Mouse (Mus musculus): Measurements from ENCODE around the gene Thsd4. TPM values are rescaled to one million over a fixed set of nuclear protein-coding genes. Genes with fewer than 3 reads are reported as not detected.
A peak's percentile ranks its signal among the peaks of the same experiment; 100 is the strongest.
"Not testable (repeated sequence)": the region's sequence is repeated elsewhere in the genome, so short reads cannot be mapped to it uniquely, and the experiment has no call there.

Thsd4 gene
- total RNA-seq, 2 experiments from 2014 or later = 17.0 to 17.5 TPM

DNA sequence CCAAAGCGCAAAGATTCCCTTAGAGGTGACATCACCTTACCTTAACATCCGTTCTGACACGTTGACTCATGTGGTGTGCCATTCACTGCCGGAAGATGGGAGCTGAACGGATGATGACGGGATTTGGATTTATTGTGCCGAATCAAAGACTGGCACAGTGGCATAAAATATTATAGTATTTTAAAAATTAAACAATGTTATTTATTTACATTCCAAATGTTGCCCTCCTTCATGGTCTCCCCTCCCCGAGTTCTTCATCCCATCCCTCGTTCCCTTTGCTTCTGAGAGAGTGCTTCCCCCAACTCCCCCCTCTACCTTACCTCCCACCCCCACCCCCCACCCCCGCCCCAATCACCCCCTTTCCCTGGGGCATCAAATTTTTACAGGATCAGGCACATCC is 561.3 kb downstream of the Thsd4 start, which contains the start of gene Nr2e3:
Gene Nr2e3, minus strand, starts transcription at position 101 of the 400 bp plus-strand sequence.
- intact Hi-C loops (cut with DNase I) = loop anchor here (5.0 kb wide), 1 partner anchor 277 kb away; no protein-coding TSS in a partner anchor
- DNase-seq = no peak

DNA sequence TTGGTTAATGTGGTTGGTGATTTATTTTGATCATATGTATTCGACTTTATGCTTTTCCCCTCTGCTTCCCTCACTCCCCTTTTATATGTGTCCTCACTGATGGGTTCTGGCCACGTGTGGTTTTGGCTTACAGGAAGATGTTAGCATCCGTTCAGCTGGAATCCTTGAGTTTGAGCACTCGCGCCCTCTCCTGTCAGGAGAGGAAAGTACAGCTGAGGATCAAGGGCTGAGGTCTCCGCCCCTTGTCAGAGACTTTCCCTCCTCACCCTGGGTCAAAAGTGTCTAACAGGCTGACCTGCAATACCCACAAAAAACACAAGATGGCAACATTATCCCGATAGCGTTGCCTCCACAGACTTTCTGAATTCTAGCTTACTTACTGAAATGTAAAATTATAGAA is 562.6 kb downstream of the Thsd4 start:
- peak; percentile 92 to 95 for DNase-seq
- intact Hi-C loops (cut with DNase I) = loop anchor here (1.0 kb wide), 1 partner anchor 31 kb away; no protein-coding TSS in a partner anchor

DNA sequence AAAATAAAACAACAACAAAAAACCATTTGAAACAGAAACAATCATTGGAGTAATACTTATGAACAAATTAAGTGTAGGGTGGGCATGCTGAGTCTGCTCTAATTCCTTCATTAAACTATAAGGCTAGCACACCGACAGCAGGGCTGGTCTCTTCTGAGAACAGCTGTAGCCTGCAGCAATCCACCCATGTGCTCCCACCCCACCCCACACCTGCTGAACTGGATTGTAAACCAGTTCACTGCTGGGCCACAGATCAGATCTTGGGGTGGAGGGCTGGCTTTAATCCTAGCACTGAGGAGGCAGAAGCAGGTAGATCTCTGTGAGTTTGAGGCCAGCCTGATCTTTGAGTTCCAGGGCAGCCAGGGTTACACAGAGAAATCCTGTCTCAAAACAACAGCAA is 563.7 kb downstream of the Thsd4 start:
- intact Hi-C loops (cut with DNase I); DNase-seq: not testable (repeated sequence)

DNA sequence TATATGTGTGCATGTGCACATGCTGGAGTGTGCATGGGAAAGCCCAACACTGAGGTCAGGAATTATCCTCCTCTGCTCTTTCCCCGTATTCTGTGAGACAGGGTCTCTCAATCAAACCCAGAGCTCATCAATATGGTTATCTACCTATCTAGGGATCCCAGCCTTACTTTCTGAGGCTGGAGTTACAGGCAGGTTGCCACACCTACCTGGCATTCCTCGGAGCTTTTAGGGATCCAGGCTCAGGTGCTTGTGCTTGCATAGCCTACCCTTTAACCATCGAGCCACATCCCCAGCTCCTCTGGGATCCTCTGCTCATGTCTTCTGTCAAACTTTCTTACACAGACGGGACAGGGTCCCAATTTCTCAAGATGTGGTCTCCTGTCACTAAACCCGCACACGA is 565.4 kb downstream of the Thsd4 start:
- intact Hi-C loops (cut with DNase I) = no loop called here

DNA sequence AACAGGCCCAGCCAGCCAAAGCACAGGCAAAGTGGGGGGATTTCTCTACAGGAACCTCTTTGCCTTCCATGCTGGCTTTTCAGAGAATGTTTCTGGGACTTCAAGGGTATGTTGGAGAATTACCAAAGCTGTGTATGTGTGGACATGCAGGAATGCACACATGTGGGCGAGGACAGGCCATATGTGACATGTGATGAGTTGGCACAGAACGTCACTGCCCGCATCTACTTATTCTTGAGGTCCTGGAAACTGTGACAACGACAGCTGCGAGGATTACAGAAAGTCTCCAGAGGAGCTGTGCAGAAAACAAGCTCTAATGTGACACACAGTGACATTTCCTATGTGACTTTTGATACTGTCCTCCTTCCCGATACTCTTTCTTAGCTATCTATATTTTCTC is 566.2 kb downstream of the Thsd4 start:
- intact Hi-C loops (cut with DNase I) = no loop called here
- peak; percentile 30 to 56 for DNase-seq

More for the DNA sequence above, 565.4 kb downstream of the Thsd4 start:
- DNase-seq = no peak

DNA sequence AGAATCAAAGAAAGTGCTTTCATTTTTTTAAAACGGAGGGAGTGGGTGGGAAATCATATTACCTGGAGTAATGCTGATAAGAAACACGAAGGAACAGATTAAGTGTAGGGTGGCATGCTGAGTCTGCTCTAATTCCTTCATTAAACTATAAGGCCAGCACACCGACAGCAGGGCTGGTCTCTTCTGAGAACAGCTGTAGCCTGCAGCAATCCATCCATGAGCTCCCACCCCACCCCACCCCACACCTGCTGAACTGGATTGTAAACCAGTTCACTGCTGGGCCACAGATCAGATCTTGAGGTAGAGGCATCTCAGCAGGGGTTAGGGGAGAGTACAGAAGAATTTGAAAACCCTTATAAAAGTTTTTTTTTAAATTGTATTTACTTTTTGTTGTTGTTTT is 566.6 kb downstream of the Thsd4 start:
- intact Hi-C loops (cut with DNase I) = no loop called here

DNA sequence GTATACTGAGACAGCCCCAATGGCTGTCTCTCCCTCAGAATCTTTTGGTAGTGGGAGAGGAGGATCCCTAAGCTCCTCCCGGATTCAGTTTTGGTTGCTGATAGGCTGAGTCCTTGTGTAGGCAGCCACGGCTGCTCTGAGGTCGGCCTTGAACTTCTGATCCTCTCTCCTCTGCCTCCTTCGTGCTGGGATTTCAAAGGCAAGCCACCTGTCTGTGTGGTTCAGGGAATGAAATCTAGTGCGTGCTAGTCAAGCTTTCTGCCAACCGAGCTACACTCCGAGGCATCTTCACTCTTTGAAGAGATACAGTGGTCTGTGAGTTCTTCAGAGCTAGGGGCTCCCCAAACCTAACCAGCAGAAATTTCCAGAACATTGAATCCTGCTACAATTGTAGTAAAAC is 568.3 kb downstream of the Thsd4 start:
- DNase-seq = no peak

More for the DNA sequence above, 566.6 kb downstream of the Thsd4 start:
- no peak for DNase-seq

DNA sequence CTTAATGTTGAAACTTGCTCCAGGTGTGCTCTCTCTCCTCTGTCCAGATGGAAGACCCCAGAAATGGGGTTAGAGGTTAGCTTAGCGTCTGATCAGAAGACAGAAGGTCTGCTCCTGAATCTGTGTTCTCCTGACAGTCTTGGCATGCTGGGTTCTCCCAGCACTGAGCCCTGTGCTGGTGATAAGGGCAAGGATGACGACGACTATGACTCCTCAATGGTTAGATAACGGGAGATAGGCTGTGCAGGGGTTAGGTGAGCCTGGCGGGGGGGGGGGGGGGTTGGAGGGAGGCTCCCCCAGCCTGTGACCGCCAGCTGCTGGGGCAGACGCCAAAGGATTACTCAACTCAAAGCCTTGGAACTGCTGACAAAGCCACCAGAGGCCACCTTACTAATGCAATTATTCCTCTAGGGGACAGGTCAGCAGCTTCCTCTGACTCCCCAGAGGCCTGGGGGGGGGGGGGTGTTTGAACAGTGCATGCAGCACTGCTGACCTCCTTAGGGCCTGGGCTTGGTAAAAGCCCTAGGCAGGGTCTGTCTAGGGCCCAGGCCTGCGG is 569.3 kb downstream of the Thsd4 start:
- intact Hi-C loops (cut with DNase I) = no loop called here
- DNase-seq = no peak

More for the DNA sequence above, 568.3 kb downstream of the Thsd4 start:
- intact Hi-C loops (cut with DNase I) = no loop called here

DNA sequence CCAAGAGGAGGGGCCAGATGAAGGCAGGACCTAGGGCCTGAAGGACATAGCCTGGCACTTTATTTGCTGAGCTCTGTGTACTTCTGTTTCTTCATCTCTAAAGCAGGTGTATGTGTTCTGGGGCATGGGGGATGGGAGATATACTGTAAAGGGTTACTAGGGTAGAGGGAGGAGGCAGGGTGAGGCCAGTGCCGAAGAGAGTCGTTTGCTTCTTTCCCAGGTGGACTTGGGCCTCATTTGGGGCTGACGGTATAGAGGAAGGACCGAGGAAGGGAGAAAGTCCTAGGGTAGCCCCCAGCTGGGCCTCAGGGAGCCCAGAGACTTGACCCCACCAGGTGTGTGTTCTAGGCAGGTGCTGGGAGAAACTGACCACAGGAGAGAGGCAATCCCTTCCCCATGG is 569.9 kb downstream of the Thsd4 start:
- no peak for DNase-seq
- intact Hi-C loops (cut with DNase I) = no loop called here

DNA sequence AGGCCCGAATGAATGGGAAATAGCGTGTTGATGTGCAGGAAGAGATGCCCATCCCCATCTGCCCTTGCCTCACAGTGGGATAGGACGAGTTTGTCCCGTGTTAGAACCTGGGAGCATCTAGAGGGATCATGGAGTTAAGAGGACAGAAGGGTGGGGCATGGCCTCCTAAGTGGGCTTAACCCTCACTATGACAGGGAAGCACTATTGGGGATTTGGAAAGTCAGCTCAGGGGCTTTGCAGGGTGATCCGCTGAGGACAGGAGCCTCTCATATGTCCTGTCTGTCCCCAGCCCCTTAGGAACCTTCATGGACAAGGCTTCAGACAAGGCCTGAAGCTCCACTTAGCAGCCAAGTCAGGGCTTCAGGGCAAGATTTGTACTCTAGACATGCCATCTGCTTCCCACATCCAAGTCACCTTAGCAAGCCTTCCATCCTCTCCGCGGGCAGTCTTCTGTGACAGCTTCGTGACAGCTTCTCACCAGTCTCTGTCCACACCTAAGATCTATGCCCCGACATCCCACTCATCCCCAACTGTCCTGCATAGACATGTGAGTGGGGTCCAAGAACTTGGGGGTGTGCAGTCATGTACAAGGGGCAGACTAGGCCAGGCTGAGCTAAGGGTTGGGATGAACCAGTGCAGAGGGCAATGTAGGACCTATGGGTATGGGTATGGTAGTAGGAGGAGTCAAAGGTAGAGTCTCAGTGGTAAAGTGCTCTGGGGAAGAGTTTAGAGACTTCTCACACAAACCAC is 570.7 kb downstream of the Thsd4 start:
- DNase-seq = no peak
- intact Hi-C loops (cut with DNase I) = no loop called here

DNA sequence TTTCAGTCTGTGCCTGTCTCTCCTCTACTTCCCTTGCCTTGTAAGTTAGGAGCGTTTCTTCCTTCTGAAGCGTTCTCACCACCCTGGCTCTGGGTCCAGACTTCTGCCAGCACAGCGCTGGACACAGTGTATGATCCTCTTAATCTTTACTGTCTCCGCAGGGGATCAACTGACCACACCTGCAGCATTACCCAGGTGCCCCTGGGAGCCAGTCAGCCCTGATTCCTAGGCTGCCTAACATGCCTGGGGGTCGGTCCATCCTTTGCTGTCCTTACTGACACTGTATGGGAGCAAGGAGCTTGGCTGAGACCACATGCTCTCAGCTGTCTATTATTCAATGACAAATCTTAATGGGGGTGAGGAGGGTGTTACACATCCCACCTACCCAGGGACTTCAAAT is 571.9 kb downstream of the Thsd4 start:
- intact Hi-C loops (cut with DNase I) = no loop called here
- DNase-seq = no peak

DNA sequence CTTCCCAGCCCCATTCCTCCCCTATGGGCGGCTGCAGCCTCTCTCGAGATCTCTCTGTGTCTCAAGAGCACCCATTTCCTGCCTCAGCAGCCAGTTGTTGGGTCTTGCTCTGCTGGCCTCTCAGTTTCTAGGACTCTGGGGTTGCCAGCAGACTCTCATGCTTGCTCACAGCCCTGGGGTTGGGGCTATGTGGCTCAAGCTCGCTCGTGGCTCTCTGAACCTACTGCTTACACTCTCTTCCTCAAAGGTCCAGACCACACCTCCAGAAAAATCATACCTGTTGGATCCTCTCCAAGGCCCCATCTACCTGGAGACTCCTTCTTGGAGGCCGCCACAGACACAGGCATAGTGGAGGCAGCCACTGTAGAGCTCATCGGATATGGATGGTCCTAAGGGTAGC is 572.3 kb downstream of the Thsd4 start:
- no peak for DNase-seq
- intact Hi-C loops (cut with DNase I) = no loop called here

DNA sequence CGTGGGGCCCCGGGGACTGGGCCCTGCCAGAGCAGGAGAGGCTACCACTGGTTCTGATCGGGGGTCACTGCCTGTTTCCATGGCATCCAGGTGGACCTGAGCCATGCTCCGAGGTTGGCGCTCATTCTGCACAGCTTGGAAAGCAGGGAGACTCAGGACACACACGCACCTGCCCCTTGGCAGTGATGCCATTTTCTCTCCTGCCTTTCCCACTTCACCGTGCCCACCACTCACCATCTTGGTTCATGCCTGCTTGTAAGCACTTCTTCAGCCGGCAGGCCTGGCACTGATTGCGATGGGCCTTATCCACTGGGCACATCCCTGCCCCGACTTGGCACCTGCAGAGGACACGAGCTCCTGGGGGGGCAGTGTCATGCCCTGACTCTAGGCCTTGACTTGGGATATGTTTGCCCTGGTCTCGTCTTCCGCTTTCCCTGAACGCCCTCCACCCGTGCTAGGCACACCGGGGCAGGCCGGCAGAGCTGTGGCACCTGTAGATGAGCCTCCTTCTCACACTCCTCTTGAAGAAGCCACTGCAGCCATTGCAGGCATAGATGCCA is 573.1 kb downstream of the Thsd4 start:
- intact Hi-C loops (cut with DNase I) = no loop called here
- DNase-seq = no peak

DNA sequence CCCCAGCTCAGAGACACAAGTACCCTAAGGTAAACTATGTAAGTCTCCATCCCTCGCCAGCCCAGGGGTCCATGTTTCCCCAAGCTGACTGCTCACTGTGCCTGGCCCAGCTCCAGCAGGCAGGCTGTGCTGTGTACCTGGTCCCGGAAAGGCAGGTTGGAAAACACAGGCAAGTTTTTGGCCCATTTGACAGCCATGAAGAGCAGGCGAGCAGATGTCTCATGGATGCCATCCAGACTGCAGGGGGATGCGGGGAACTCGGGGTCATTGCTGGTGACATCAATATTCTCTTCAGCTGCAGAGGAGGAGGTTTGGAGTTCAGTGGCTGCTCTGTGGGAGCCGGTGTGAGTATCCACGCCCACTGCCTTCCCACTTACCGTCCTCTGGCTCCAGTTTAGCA is 573.6 kb downstream of the Thsd4 start:
- DNase-seq = no peak

DNA sequence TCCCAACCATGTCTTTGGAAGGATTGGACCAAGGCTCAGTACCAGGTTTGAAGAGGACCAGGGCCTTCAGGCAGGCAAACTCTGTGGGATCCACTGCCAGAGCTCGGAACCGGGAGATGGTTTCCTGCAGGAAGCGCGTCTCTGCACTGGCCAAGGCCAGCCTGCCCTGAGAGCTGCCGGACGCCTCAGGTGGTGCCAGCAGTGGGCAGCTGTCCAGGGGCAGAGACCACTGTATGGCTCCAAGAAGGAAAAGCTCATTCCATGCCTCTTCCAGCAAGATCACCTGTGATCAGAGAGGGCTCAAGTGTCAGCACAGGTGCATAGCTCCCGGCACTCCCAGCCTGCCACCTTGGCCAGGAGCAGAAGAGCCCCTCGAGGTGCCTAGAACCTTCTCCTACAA is 574.6 kb downstream of the Thsd4 start:
- DNase-seq = no peak
- intact Hi-C loops (cut with DNase I) = no loop called here

More for the DNA sequence above, 573.6 kb downstream of the Thsd4 start:
- intact Hi-C loops (cut with DNase I) = no loop called here

DNA sequence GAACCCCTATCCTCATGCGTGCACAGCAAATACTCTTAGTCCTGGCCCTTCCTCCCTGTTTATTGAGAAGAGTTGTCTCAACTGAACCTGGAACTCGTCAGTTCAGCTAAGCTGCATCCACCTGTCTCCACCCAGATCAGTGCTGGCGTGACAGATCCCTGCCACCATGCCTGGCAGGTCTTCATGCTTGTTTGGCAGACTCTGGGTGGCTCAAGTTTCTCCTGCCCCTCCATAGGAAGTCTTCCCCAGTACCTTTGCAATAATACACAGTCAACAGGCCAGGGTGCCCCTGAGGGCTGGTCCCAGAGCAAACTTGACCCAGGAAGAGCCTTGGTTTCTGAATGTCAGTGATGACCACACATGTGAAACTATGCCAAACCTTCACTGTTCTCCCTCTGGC is 576.6 kb downstream of the Thsd4 start:
- intact Hi-C loops (cut with DNase I) = no loop called here
- DNase-seq = no peak

DNA sequence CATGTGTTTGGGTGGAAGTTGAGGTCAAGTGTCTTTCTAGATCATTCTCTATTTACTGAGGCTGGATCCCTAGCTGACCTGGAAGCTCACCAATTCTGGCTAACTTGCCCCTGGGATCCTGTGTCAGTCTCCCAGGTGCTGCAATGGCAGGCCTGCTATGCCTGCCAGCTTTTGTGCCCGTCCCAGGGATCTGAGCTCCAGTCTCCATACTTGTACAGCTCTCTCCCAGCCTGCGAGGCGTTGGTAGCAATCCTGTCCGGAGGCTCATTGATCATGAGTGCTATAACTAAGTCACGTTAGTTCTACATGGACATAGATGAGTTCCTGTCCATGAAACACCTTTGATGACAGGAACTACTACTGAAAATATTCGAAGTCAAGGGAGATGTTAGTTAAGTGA is 578.0 kb downstream of the Thsd4 start:
- intact Hi-C loops (cut with DNase I) = no loop called here
- no peak for DNase-seq

DNA sequence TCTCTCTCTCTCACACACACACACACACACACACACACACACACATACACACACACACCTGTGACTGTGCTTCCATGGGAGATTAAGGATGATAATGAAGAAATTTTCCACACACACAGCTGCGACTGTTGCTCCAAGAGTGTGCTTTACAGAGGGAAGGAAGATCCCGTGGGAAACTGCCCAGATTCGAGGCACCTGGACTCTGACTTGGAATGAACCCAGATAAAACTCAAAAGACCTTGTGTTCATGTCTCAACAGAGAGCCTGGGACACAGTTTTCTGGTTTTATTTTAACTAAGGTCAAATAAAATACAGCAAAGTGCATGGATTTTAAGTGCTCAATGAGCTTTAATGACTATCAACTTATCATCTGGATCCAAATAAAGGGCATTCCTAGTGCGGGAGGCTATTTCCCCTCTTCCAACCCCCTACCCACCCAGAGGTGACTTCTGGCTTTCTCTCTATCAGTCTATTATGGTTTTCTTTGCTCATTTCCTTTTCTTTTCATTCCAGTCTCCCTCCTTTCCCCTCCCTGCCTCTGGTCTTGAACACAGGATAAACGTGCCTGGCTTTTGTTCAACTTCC is 579.3 kb downstream of the Thsd4 start:
- DNase-seq = no peak
- intact Hi-C loops (cut with DNase I) = no loop called here

DNA sequence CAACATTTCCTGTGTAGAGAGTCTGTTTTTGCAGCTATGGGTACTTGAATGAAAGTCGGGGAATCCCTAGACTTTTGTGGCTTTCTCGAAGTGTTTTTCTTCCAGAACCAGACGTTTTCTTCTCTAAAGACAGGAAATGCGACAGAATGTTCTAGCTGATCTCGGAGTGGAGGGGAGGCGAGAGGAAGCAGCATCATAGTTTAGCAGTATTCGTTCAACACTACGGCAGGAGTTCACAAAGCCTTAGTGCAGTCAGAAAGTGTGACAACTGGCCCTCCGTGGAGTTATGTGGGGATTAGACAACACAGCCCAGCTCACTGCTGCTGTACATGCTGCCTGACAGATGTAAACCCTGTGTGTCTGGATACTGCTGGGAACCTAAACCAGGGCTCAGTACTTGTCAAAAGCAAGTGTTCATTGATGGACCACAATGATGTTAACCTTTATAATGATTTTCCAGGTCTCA is 579.9 kb downstream of the Thsd4 start:
- intact Hi-C loops (cut with DNase I) = no loop called here
- DNase-seq = no peak

DNA sequence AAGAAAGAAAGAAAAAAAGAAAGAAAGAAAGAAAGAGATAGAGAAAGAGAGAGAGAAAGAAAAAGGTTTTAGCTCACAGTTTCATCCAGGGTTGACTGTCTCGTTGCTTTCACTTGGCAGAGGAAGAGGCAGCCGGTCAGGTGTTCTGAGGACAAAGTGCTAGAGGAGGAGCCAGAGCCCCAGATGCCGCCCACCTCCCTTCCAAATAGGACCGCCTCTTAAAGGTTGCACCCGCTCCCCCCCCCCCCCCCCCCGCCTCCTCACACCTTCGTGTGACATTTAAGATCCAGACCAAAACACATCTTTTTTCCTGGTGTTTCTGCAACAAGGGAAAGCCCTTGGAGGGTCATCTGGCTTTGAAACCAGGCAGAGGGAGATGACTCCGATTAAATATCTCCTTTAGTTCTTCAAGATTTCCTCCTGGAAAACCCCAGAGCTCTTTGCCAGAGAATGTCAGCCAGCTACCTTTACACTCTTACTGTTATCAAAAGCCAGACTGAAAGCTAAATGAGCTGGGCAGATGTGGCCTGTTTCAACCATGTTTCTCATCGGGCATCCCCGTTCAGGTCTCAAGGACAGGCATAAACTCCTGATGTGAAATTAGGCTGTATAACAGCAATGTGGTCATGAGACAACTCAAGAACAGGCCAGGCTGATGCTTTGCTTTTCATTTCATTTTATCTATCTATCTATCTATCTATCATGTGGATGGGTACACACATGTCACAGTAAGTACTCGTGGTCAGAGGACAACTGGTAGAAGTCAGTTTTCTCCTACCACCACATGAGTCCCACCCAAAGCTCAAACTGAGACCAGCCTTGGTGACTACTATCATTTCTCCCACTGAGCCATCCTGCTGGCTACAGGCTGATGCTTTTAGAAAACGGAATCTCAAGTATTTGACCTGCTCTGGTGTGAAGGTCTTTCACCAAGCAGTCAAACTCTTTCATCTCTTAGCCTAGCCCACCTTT is 580.6 kb downstream of the Thsd4 start:
- DNase-seq = no peak
- intact Hi-C loops (cut with DNase I) = no loop called here

Measured in heart, postnatal 10 days (tissue).